Mouse (Mus musculus) inflammation-experienced regulatory T-cells, adult 6 months (primary cell): ENCODE data around the gene Idua. TPM values are rescaled to one million over a fixed set of nuclear protein-coding genes. Genes with fewer than 3 reads are reported as not detected.
A peak's percentile ranks its signal among the peaks of the same experiment; 100 is the strongest.

Experiments used
- ATAC-seq: one replicate; pipeline ENCODE4 v1.8.0; 2017
- polyA plus RNA-seq, 3 experiments: library from polyadenylated mRNA; unstranded; fragments of 100-300 nt; shearing (Covaris generic); gene quantifications; one replicate each; pipeline ENCODE4 v1.2.1; 2017

Gene Idua
- polyA plus RNA-seq, 3 experiments from 2014 or later, result 13.1 to 17.8 (median 13.5) TPM

GRCm38 (mm10) chr5:108655381-108655780 lies 4.8 kb upstream of the Idua start:
- ATAC-seq, result no peak

- ATAC-seq, result no peak
Observed at GRCm38 (mm10) chr5:108655891-108656650, 4.1 kb upstream of the Idua start.

- no peak for ATAC-seq
Observed at GRCm38 (mm10) chr5:108657406-108657805, 2.7 kb upstream of the Idua start.

GRCm38 (mm10) chr5:108658611-108659010 lies 1.5 kb upstream of the Idua start:
- no peak for ATAC-seq

- peak; percentile 96 for ATAC-seq
Observed at GRCm38 (mm10) chr5:108660632-108661268, 619 bp downstream of the Idua start.

GRCm38 (mm10) chr5:108662772-108663171 lies 2.6 kb downstream of the Idua start:
- ATAC-seq, result no peak

- no peak for ATAC-seq
Observed at GRCm38 (mm10) chr5:108665066-108665465, 4.9 kb downstream of the Idua start.

GRCm38 (mm10) chr5:108667370-108667769 lies 7.2 kb downstream of the Idua start:
- no peak for ATAC-seq

GRCm38 (mm10) chr5:108668387-108668932 lies 8.3 kb downstream of the Idua start:
- ATAC-seq, result peak; percentile 5

GRCm38 (mm10) chr5:108668977-108669936 lies 9.1 kb downstream of the Idua start, which contains the start of gene Dgkq:
Dgkq (minus strand) TSS chr5:108669672.
- ATAC-seq, result peak; percentile 85

- no peak for ATAC-seq
Observed at GRCm38 (mm10) chr5:108669986-108670385, 9.9 kb downstream of the Idua start.

GRCm38 (mm10) chr5:108670785-108671184 lies 10.7 kb downstream of the Idua start:
- ATAC-seq, result no peak

- ATAC-seq, result no peak
Observed at GRCm38 (mm10) chr5:108671757-108672156, 11.6 kb downstream of the Idua start.

- no peak for ATAC-seq
Observed at GRCm38 (mm10) chr5:108674624-108675023, 14.5 kb downstream of the Idua start.

GRCm38 (mm10) chr5:108675251-108675816 lies 15.2 kb downstream of the Idua start, which contains the start of gene Slc26a1:
Slc26a1 (minus strand) TSS chr5:108675569.
- no peak for ATAC-seq

- no peak for ATAC-seq
Observed at GRCm38 (mm10) chr5:108676772-108677498, 16.8 kb downstream of the Idua start.

GRCm38 (mm10) chr5:108677605-108678295 lies 17.6 kb downstream of the Idua start:
- no peak for ATAC-seq

GRCm38 (mm10) chr5:108678296-108678854 lies 18.2 kb downstream of the Idua start:
- no peak for ATAC-seq

- ATAC-seq, result no peak
Observed at GRCm38 (mm10) chr5:108679909-108680308, 19.8 kb downstream of the Idua start.

- ATAC-seq, result no peak
Observed at GRCm38 (mm10) chr5:108680871-108681270, 20.7 kb downstream of the Idua start.
